Mouse (Mus musculus) heart, adult 2 months (tissue): ENCODE results near the gene Wdr86. TPM values are rescaled to one million over a fixed set of nuclear protein-coding genes. Genes with fewer than 3 reads are reported as not detected.

Source experiments
- DNase-seq, 2 experiments: peaks; one replicate each; pipeline ENCODE4 v3.0.0; 2021
- H3K27ac ChIP-seq: fragments of 200-600 bp; 2 replicates; pipeline ENCODE4 v1.8.1; 2022
- H3K27me3 ChIP-seq: fragments of 200-500 bp; 2 replicates; pipeline ENCODE4 v1.6.1; 2012; ENCODE audit warnings: mild to moderate bottlenecking, low read length, inconsistent platforms, mixed read lengths; ENCODE audit not compliant: control insufficient read depth, insufficient read depth
- H3K36me3 ChIP-seq: fragments of 200-500 bp; 2 replicates; pipeline ENCODE4 v1.6.1; 2012; ENCODE audit warnings: low read length, inconsistent platforms; ENCODE audit not compliant: control insufficient read depth, insufficient read depth
- H3K4me1 ChIP-seq: fragments of 200-500 bp; 2 replicates; pipeline ENCODE4 v1.6.1; 2011; ENCODE audit warnings: low read length; ENCODE audit not compliant: control insufficient read depth, insufficient read depth
- H3K4me3 ChIP-seq: fragments of 200-600 bp; 2 replicates; pipeline ENCODE4 v1.8.1; 2022
- H3K79me2 ChIP-seq: fragments of 200-500 bp; replicated peaks from 2 replicates; pipeline ENCODE4 v1.6.1; 2012; ENCODE audit warnings: mild to moderate bottlenecking, inconsistent platforms, low read length, moderate library complexity, mixed read lengths; ENCODE audit not compliant: control insufficient read depth, insufficient read depth
- H3K9ac ChIP-seq: fragments of 200-500 bp; 2 replicates; pipeline ENCODE4 v1.6.1; 2012; ENCODE audit warnings: low read depth, mild to moderate bottlenecking, control low read depth, inconsistent platforms, low read length, mixed read lengths
- CTCF ChIP-seq: fragments of 200-600 bp; IDR thresholded peaks from 2 replicates; pipeline ENCODE4 v1.8.1; 2022; ENCODE audit warnings: antibody characterized with exemption, mild to moderate bottlenecking, moderate library complexity
- EP300 ChIP-seq: fragments of 200-500 bp; IDR thresholded peaks from 2 replicates; pipeline ENCODE4 v1.6.1; 2011; ENCODE audit warnings: low read depth, low read length, control low read depth; ENCODE audit not compliant: insufficient read depth
- POLR2A ChIP-seq: fragments of 200-500 bp; IDR thresholded peaks from 2 replicates; pipeline ENCODE4 v1.6.1; 2011; ENCODE audit warnings: mild to moderate bottlenecking, low read depth, low read length, control low read depth; ENCODE audit not compliant: insufficient read depth
- WGBS: fragments of 180-500 bp; shearing (Covaris S2); methylation state at CpG from one replicate; pipeline ENCODE4 v1.1.7; 2018; 5-methylcytosine and 5-hydroxymethylcytosine counted together
- intact Hi-C: fragments of 180-260 bp; cut with DNase I; formaldehyde crosslinking; loops from one replicate; pipeline ENCODE4 v1.15.1; 2025
- polyA plus RNA-seq: library from polyadenylated mRNA; depleted of rRNA; stranded (reverse); fragments of >200 nt; gene quantifications from 2 replicates; pipeline ENCODE4 v1.2.3, GENCODE M21; 2012; rRNA removed
- total RNA-seq, 2 experiments: library from RNA; stranded (reverse); gene quantifications; 2 replicates each; pipeline ENCODE4 v1.2.3; 2021

Gene Wdr86
- total and polyA plus RNA-seq, 3 experiments = 0.43 to 1.4 (median 1.0) TPM

DNA sequence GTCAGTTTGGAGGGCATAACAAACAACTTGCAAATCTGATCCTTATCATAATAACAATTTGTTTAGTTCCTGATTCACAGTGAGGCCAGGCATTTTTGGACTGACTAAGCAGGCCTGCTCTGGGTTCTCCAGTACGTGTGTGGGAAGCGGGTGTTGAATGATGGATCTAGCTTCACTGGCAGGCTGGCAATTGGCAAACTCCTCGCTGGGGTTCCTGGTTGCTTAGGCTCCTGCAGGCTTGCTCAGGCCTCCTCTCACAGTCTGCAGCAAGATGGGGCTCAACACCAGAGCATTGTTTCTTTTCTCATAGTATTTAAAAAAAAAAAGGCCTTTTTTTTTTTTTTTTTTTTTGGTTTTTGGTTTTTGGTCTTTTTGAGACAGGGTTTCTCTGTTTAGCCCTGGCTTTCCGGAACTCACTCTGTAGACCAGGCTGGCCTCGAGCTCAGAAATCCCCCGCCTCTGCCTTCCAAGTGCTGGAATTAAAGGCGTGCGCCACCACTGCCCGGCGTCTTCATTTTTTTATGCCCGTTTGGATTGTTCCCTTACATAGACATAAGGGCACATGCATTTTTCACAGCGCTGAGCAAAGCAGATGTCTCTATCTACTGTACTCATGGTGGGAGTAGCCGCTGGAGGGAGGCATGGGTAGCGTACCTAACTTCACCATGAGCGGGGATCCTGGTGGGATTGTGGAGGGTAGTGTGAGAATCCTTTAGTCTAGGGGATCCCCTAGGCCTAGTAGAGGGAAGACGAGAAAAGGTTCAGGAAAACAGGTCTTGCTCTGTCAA is 45.8 kb downstream of the Wdr86 start:
- Histone ChIP-seq H3K9ac (peak overlapping the region; percentile 61), H3K36me3 (peaks cover 4% of the 10 kb centered on the region; the same call in 1 of the 2 replicates), H3K4me3 (peak overlapping the region; percentile 60), H3K79me2 (peaks cover 5% of the 10 kb centered on the region), H3K27ac (peak overlapping the region; percentile 83), H3K4me1 (peaks cover 5% of the 10 kb centered on the region; the same call in 1 of the 2 replicates), H3K27me3 (no peaks in the 10 kb centered on the region)
- DNase-seq = peak in 1 of 2 experiments; percentile 46
- intact Hi-C loops = loop anchor here (1.0 to 10.0 kb wide), 4 partner anchors 66 to 420 kb away; partner anchors contain the start of genes Prkag2 and Rheb
- TF ChIP-seq CTCF = no peak
- TF ChIP-seq POLR2A = no peak
- no peak for TF ChIP-seq EP300
- WGBS = 12% methylated on average over 16 of the region's 16 CpGs

DNA sequence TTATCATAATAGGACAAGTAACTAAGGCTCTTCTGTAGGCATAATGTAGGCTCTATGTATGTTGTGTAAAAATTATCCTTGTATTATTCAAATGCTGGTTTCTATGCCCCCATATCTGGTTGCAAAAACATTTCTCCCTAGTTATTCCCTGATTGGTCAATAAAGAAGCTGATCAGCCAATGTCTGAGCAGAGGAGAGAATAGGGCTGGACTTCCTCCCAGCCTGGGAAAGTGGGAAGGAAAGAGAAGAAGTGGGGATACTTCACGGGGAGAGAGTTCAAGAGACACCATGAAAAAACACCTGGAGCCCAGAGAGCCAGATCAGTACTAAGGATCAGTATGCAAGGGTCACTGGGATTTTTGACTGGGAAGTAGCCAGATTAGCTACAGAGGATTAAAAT is 49.1 kb downstream of the Wdr86 start:
- no peaks in the 10 kb centered on the region for H3K36me3 ChIP-seq
- WGBS = 30% methylated on average over 1 of the region's 1 CpGs
- no peak overlapping the region for H3K9ac ChIP-seq
- no peak overlapping the region for H3K27ac ChIP-seq
- H3K4me3 ChIP-seq = no peak overlapping the region
- no peaks in the 10 kb centered on the region for H3K4me1 ChIP-seq
- DNase-seq = no peak
- no peak for TF ChIP-seq EP300
- no peak for TF ChIP-seq POLR2A
- no peak for TF ChIP-seq CTCF
- H3K27me3 ChIP-seq = no peaks in the 10 kb centered on the region
- intact Hi-C loops = loop anchor here (10.0 kb wide), 1 partner anchor 423 kb away; the partner anchor contains the start of gene Prkag2
- H3K79me2 ChIP-seq = 0 out of 2 replicates have a peak, but pooled peaks cover 2% of the 10 kb centered on the region

DNA sequence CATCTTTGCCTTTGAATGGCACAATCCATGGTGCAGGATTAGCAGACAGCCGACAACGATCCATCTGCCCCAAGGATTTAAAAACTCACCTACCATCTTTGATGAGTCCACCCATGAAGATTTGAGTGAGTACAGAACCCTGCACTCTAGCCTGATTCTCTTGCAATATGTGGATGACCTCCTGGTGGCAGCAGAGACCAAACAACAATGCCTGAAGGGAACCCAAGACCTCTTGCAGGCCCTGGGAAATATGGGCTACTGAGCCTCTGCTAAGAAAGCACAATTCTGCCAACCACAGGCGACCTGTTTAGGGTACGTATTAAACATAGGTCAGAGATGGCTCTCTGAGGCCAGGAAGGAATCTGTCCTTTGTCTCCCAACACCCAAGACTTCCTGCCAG is 56.3 kb downstream of the Wdr86 start:
- Histone ChIP-seq H3K9ac (no peak overlapping the region), H3K36me3 (no peaks in the 10 kb centered on the region), H3K27me3 (no peaks in the 10 kb centered on the region), H3K79me2 (no peaks in the 10 kb centered on the region), H3K4me1 (no peaks in the 10 kb centered on the region), H3K4me3 (no peak overlapping the region), H3K27ac (no peak overlapping the region)
- intact Hi-C loops = loop anchor here (1.0 to 2.0 kb wide), 2 partner anchors 106 to 337 kb away; no protein-coding TSS in a partner anchor
- peak; percentile 77 to 88 for DNase-seq
- peak; percentile 90 for TF ChIP-seq CTCF
- TF ChIP-seq POLR2A = no peak
- peak; percentile 93 for TF ChIP-seq EP300
- 14% methylated on average over 4 of the region's 4 CpGs for WGBS

Other genes starting within 250 kb of the Wdr86 start
- gene Gbx1, start 203.5 kb downstream of the Wdr86 start, total RNA-seq = not detected
- gene Gbx1, start 203.5 kb downstream of the Wdr86 start, polyA plus RNA-seq = 0.06 TPM in 1 of 2 replicates, not detected in the other
- 10 to 100 TPM; 80.8 to 93.5 TPM for gene Asb10, start 189.7 kb downstream of the Wdr86 start, total RNA-seq
- 138 and 163 TPM in 2 replicates for gene Asb10, start 189.7 kb downstream of the Wdr86 start, polyA plus RNA-seq
- not detected for gene 4931409K22Rik, start 173.9 kb downstream of the Wdr86 start, total RNA-seq
- 0.06 TPM in 1 of 2 replicates, not detected in the other for gene 4931409K22Rik, start 173.9 kb downstream of the Wdr86 start, polyA plus RNA-seq
- 10 to 100 TPM; 52.5 to 55.8 TPM for gene Abcf2, start 153.3 kb downstream of the Wdr86 start, total RNA-seq
- gene Abcf2, start 153.3 kb downstream of the Wdr86 start, polyA plus RNA-seq = 43.3 and 57.2 TPM in 2 replicates
- 1 to 10 TPM; 7.5 to 9.0 TPM for gene Chpf2, start 144.0 kb downstream of the Wdr86 start, total RNA-seq
- gene Chpf2, start 144.0 kb downstream of the Wdr86 start, polyA plus RNA-seq = 9.9 and 12.3 TPM in 2 replicates
- gene Smarcd3, start 106.3 kb downstream of the Wdr86 start, total RNA-seq = 10 to 100 TPM; 58.7 to 61.8 TPM
- 60.2 and 61.0 TPM in 2 replicates for gene Smarcd3, start 106.3 kb downstream of the Wdr86 start, polyA plus RNA-seq
- 10 to 100 TPM; 32.2 to 39.9 TPM for gene Nub1, start 45.2 kb downstream of the Wdr86 start, total RNA-seq
- 26.3 and 32.8 TPM in 2 replicates for gene Nub1, start 45.2 kb downstream of the Wdr86 start, polyA plus RNA-seq
- not detected for gene Crygn, start 27.3 kb upstream of the Wdr86 start, total RNA-seq
- not detected in 2 replicates for gene Crygn, start 27.3 kb upstream of the Wdr86 start, polyA plus RNA-seq
- 10 to 100 TPM; 76.9 to 87.4 TPM for gene Rheb, start 111.9 kb upstream of the Wdr86 start, total RNA-seq
- gene Rheb, start 111.9 kb upstream of the Wdr86 start, polyA plus RNA-seq = 29.1 and 51.5 TPM in 2 replicates